Mouse (Mus musculus): ENCODE measurements around the gene Slc22a12.

Gene Slc22a12

DNA sequence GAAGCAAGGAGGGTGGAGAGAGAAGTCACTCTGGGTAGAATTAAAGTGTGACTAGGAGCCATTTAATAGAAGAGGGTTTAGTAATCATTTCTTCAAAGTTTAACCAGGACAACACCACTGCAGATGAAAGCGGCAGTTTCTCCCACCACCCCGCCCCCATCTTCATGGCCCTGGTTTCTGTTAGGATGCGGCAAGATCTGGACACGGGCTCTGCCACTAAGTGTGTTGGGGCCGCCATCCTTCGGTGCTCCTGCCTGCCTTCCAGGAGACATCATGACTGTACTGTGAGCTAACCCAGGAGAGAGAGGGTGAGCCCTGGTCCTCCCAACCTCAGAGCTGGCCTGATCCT is 177 bp upstream of the Slc22a12 start:
- no peak for DNase-seq (ENCODE audit: extremely low read depth, insufficient read length, low spot score)

DNA sequence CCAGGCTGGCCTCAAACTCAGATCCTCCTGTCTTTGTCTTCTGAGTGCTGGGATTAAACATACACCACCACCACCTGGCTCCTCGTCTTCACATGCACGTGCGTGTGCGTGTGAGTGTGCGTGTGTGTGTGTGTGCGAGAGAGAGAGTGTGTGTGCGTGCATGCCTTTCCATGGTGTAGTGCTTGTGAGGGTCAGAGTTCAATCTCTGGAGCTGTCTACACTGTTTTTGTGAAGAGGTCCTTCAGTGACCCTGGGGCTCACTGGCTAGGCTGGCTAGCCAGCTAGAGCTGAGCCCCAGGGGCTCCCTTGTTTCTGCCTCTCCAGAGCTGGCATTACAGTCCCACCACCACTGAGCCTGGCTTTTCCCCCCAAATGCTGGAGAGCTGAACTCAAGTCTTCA is 1.3 kb downstream of the Slc22a12 start:
- no peak for DNase-seq (ENCODE audit: extremely low read depth, insufficient read length, low spot score)

- DNase-seq (ENCODE audit: extremely low read depth, insufficient read length, low spot score): no peak
Observed at GRCm38 (mm10) chr19:6540191-6540590, 2.6 kb downstream of the Slc22a12 start.

- no peak for DNase-seq (ENCODE audit: extremely low read depth, insufficient read length, low spot score)
Observed at GRCm38 (mm10) chr19:6539592-6539991, 3.2 kb downstream of the Slc22a12 start.

DNA sequence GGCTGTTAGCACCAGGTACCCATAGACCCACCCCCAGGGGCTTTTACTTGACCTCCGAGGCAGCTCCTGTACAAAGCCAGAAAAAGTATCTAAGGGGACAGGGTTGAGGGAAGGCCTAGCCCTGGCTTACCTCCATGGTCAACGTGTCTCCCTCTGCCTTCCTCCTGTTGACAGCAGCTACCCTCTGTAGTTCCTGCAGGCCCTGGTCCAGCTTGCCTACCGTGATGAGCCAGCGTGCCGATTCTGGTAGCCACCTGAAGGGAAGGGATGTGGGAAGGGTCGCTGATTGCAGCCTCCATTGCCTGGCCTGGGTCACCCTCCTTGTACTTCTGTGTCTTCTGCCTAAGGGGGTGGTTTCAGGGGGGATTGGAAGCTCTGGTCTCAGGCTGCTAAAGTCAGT is 4.3 kb downstream of the Slc22a12 start:
- no peak for DNase-seq (ENCODE audit: extremely low read depth, insufficient read length, low spot score)

DNA sequence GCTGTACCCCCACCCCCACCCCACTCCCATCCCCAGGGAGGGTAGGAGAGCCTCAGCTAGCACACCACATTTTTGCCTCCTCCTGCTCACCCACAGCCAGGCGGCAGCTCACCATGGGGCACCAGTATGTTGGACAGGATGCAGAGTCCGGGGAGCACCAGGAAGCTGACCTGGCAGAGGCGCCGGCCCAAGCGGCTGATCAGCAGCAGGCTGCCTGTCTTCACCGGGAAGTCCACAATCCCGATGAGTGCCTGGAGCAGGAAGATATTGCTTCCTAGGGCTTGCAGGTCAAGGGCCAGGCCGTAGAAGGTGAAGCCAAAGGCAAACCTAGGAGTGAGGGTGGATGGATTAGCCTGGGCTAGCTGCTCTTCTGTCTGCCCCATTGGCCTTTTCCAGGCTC is 5.3 kb downstream of the Slc22a12 start:
- peak; percentile 26 for DNase-seq (ENCODE audit: extremely low read depth, insufficient read length, low spot score)

DNA sequence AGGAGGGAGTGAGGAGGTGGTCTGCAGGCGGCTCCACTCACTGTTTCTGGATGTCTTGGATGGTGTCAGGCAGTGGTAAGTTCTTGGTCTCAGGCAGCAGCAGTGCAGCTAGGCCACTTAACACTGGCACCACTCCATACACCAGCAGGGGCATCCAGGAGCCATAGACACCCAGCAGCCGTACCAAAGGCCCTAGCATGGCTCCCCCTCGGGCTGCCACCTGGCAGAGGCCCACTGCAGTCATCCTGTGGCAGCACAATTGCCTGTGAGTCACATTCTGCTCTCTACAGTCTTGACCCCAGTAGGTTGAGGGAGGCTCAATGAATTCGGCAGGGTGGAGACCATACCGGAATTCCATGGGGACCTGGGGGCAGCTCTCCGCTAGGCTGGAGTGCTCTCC is 6.1 kb downstream of the Slc22a12 start:
- peak; percentile 68 for DNase-seq (ENCODE audit: extremely low read depth, insufficient read length, low spot score)

GRCm38 (mm10) chr19:6536201-6536600 is 6.6 kb downstream of the Slc22a12 start:
- DNase-seq (ENCODE audit: extremely low read depth, insufficient read length, low spot score): no peak

DNA sequence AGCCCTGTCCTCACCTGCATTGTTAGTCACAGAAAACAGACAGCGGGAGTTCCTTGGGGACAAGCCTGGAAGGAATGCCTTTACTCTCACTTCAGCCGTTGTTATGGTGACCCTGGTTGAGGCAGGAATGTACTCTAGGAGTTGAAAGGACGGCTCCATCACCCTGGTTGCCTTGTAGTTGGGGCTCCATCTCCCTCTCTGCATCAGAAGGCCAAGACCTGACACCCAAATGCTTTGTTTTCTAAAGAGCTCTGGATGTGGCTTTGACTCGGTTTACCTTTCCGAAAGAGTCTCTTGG is 8.8 kb downstream of the Slc22a12 start:
- no peak for DNase-seq (ENCODE audit: extremely low read depth, insufficient read length, low spot score)

GRCm38 (mm10) chr19:6533290-6534117 is 9.3 kb downstream of the Slc22a12 start:
- no peak for DNase-seq (ENCODE audit: extremely low read depth, insufficient read length, low spot score)

GRCm38 (mm10) chr19:6532656-6533055 is 10.2 kb downstream of the Slc22a12 start:
- no peak for DNase-seq (ENCODE audit: extremely low read depth, insufficient read length, low spot score)

GRCm38 (mm10) chr19:6531832-6532471 is 10.9 kb downstream of the Slc22a12 start:
- DNase-seq (ENCODE audit: extremely low read depth, insufficient read length, low spot score): no peak

- no peak for DNase-seq (ENCODE audit: extremely low read depth, insufficient read length, low spot score)
Observed at GRCm38 (mm10) chr19:6531011-6531631, 11.7 kb downstream of the Slc22a12 start.

DNA sequence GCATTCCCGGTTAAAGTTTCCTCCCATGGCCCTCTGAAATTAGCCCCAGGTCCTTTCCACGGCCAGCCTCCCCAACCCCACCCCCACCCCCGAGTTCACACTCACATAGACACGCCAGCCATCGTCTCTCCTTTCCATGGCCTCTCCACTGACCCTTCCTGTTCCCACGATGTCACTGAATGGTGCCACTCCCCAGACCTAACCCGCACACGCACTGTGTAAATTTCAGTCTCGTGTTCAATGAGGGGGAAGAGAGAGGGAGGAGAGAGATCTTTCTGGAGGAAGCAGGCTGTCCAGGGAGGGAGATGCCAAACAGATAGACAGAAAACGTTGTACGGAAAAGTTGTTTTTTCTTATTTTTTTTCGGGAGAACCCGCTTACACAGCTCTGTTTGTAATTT is 12.5 kb downstream of the Slc22a12 start:
- no peak for DNase-seq (ENCODE audit: extremely low read depth, insufficient read length, low spot score)

DNA sequence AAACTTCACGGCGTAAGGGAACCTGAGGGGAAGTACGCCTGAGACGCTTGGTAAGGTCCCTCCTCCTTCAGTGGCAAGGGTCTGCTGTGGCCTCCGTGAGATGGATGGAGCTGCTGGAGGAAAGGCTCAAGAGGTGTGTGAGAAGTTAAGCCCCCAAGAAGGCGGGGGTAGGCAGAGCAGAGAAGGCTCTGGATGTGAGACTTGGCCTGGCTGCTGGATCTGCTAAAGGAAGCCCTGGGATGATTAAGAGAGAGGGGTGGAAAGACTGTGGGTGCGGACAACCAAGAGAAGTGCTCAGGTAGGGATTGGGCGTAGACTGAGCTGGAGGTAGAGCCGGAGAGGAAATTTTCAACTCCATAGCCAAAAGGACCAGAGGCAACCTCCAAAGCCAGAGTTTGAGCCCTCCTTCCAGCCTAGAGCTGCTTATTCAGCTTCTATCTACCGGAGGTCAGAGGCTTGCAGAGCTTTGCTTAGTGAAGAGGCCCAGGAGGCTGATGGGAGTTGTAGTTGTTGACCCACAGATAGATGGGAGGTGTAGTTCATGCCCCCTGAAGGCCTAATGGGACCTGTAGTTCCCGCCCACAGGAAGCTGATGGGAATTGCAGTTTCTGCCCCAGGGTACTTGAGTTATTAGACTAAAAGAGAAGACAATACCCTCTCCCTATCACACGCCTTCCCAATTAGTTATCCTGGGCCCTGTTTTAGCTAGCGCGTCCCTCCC is 13.4 kb downstream of the Slc22a12 start:
- no peak for DNase-seq (ENCODE audit: extremely low read depth, insufficient read length, low spot score)

- no peak for DNase-seq (ENCODE audit: extremely low read depth, insufficient read length, low spot score)
Observed at GRCm38 (mm10) chr19:6527839-6528531, 14.8 kb downstream of the Slc22a12 start.

- DNase-seq (ENCODE audit: extremely low read depth, insufficient read length, low spot score): no peak
Observed at GRCm38 (mm10) chr19:6527439-6527838, 15.4 kb downstream of the Slc22a12 start.

DNA sequence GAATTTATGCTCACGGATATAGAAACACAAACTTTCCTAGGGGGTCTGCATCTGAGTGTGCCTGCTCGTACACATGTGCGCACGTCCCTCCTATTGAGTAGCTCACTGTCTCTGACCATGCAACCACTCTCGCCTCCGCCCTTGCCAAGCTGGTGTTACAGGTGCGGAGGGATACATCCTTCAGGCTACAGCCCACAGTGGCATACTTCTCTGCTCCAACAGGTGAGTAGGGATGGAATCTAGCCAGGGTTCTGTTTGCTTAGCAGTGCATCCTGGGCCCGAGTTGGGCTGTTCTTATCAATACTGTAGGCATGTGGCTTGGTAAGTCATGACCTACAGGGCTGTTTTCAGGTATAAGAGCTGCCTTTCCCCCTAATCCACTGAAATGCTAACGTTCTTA is 16.8 kb downstream of the Slc22a12 start:
- DNase-seq (ENCODE audit: extremely low read depth, insufficient read length, low spot score): no peak

- no peak for DNase-seq (ENCODE audit: extremely low read depth, insufficient read length, low spot score)
Observed at GRCm38 (mm10) chr19:6525023-6525422, 17.8 kb downstream of the Slc22a12 start.

GRCm38 (mm10) chr19:6522289-6522688 is 20.5 kb downstream of the Slc22a12 start:
- no peak for DNase-seq (ENCODE audit: extremely low read depth, insufficient read length, low spot score)

GRCm38 (mm10) chr19:6521630-6522029 is 21.2 kb downstream of the Slc22a12 start:
- no peak for DNase-seq (ENCODE audit: extremely low read depth, insufficient read length, low spot score)

Data from 3134 (cell line).